8 mouse cellular contexts compared by ENCODE assay signal in the genomic region with DNA sequence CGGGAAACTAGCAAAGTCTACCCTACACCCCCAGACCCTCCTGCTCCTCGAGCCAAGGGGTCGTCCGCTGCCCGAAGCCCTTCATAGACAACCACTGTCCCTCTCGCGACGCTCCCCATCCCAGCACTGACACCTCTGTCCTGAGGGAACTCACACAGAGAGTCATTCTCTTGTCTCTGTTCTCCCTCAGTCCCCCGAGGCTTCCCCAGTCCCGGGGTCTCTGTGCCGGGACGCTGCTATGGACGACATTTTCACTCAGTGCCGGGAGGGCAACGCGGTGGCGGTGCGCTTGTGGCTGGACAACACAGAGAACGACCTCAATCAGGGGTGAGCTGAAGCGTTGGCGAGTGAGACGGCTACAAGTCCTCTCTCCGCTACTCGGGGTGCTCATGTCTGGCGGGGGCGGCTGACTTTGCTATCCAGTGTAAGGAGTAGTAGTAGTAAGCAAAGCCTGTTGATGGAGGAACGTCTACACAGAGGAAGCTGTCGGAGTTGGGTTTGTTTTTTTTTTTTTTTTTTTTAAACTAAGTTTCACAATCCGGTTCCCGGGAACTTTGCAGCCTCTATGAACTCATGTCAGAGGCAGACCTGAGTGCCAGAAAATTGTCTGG. TPM values are rescaled to one million over a fixed set of nuclear protein-coding genes. Genes with fewer than 3 reads are reported as not detected.
DNase-seq lines count a peak whose midpoint lies in the region; ATAC-seq and TF ChIP-seq lines count a peak whose summit lies in the region.

A gene (minus strand): TSS at position 475 of the 611 bp plus-strand sequence.

- H3K27me3 ChIP-seq in hindbrain, embryonic 16.5 days (replicated peaks; ENCODE audit: control insufficient read depth, insufficient read depth, low read length), result no peaks in the 10 kb centered on the region
- no peaks in the 10 kb centered on the region for H3K27me3 ChIP-seq in limb, embryonic 10.5 days (ENCODE audit: low read depth, poor library complexity, severe bottlenecking)
- H3K27me3 ChIP-seq in stomach, postnatal 0 days (ENCODE audit: control insufficient read depth, insufficient read depth, low read length), result no peaks in the 10 kb centered on the region

- no peak for TF ChIP-seq CTCF in bone marrow, adult 2 months (IDR thresholded peaks at IDR 0.05; ENCODE audit: control insufficient read depth, insufficient read depth, low read length)
- TF ChIP-seq CTCF in stomach, postnatal 0 days (IDR thresholded peaks at IDR 0.05; ENCODE audit: low read depth), result no peak

- H3K36me3 ChIP-seq in hindbrain, embryonic 16.5 days (ENCODE audit: control insufficient read depth, insufficient read depth, low read length), result peaks cover 33% of the 10 kb centered on the region
- H3K36me3 ChIP-seq in limb, embryonic 10.5 days, result peaks cover 55% of the 10 kb centered on the region
- peaks cover 21% of the 10 kb centered on the region for H3K36me3 ChIP-seq in stomach, postnatal 0 days (ENCODE audit: control insufficient read depth, insufficient read depth, low read length)

- no peaks in the 10 kb centered on the region; the same call in 1 of the 2 replicates for H3K4me1 ChIP-seq in bone marrow, adult 2 months (ENCODE audit: control insufficient read depth, insufficient read depth, low read length)
- peaks cover 17% of the 10 kb centered on the region for H3K4me1 ChIP-seq in hindbrain, embryonic 16.5 days (ENCODE audit: control insufficient read depth, insufficient read depth, low read depth, low read length)
- peaks cover 33% of the 10 kb centered on the region for H3K4me1 ChIP-seq in limb, embryonic 10.5 days
- no peaks in the 10 kb centered on the region for H3K4me1 ChIP-seq in stomach, postnatal 0 days (replicated peaks; ENCODE audit: control insufficient read depth, insufficient read depth)

- peak; percentile 42 for DNase-seq in layer of hippocampus, adult 11-12 months (ENCODE audit: low spot score)
- no peak for DNase-seq in layer of hippocampus, adult 9-10 months (ENCODE audit: low spot score)
- peak in 1 of 2 experiments; percentile 23 for DNase-seq in gastrocnemius, adult 8-10 months (ENCODE audit: low spot score in 2 of 2)
- peak; percentile 66 for DNase-seq in limb, embryonic 10.5 days (ENCODE audit: low spot score)
- DNase-seq in mesoderm, embryonic 11.5 days (ENCODE audit: low read depth, low spot score), result peak; percentile 54
- DNase-seq in stomach, postnatal 0 days (ENCODE audit: low spot score), result peak; percentile 47

- peak; percentile 49; the same call in 1 of the 2 replicates for TF ChIP-seq POLR2A in bone marrow, adult 2 months (IDR thresholded peaks at IDR 0.05; ENCODE audit: borderline replicate concordance, control insufficient read depth, low read depth, low read length)

- under 1% methylated on average over 30 of the region's 30 CpGs for WGBS in bone marrow, adult 2 months
- WGBS in hindbrain, embryonic 16.5 days, result under 1% methylated on average over 30 of the region's 30 CpGs
- under 1% methylated on average over 30 of the region's 30 CpGs for WGBS in limb, embryonic 10.5 days
- WGBS in stomach, postnatal 0 days, result under 1% methylated on average over 30 of the region's 30 CpGs

- TF ChIP-seq EP300 in stomach, postnatal 0 days (optimal IDR thresholded peaks at IDR 0.05), result no peak

- peak within 1 kb of the TSS; percentile 75 for H3K27ac ChIP-seq in bone marrow, adult 2 months (ENCODE audit: control insufficient read depth, insufficient read depth, low read depth, low read length, poor library complexity)
- peak within 1 kb of the TSS; percentile 81 for H3K27ac ChIP-seq in hindbrain, embryonic 16.5 days (ENCODE audit: low read depth, low read length)
- H3K27ac ChIP-seq in limb, embryonic 10.5 days, result peak within 1 kb of the TSS; percentile 94
- peak within 1 kb of the TSS; percentile 95 for H3K27ac ChIP-seq in stomach, postnatal 0 days (replicated peaks)

- peak within 1 kb of the TSS; percentile 90 for H3K9ac ChIP-seq in hindbrain, embryonic 16.5 days (ENCODE audit: low read depth, low read length)
- peak within 1 kb of the TSS; percentile 96 for H3K9ac ChIP-seq in stomach, postnatal 0 days (ENCODE audit: low read length)

- H3K4me3 ChIP-seq in bone marrow, adult 2 months (replicated peaks; ENCODE audit: control insufficient read depth, low read depth, low read length), result peak within 1 kb of the TSS; percentile 96
- H3K4me3 ChIP-seq in hindbrain, embryonic 16.5 days (ENCODE audit: low read length), result peak within 1 kb of the TSS; percentile 76
- peak within 1 kb of the TSS; percentile 74 for H3K4me3 ChIP-seq in limb, embryonic 10.5 days
- H3K4me3 ChIP-seq in stomach, postnatal 0 days (ENCODE audit: low read depth, low read length), result peak within 1 kb of the TSS; percentile 94

- ATAC-seq in hindbrain, embryonic 16.5 days, result peak; percentile 1; the same call in 1 of the 2 replicates
- no peak for ATAC-seq in stomach, postnatal 0 days (ENCODE audit: low FRiP score, low TSS enrichment)

- peak within 1 kb of the TSS; percentile 95 for H3K4me2 ChIP-seq in hindbrain, embryonic 16.5 days (ENCODE audit: low read length)
- peak within 1 kb of the TSS; percentile 84 for H3K4me2 ChIP-seq in stomach, postnatal 0 days (replicated peaks; ENCODE audit: low read depth)

- no peaks in the 10 kb centered on the region for H3K9me3 ChIP-seq in hindbrain, embryonic 16.5 days (ENCODE audit: control insufficient read depth, low read length)
- H3K9me3 ChIP-seq in limb, embryonic 10.5 days (replicated peaks), result no peaks in the 10 kb centered on the region
- H3K9me3 ChIP-seq in stomach, postnatal 0 days (ENCODE audit: control insufficient read depth, low read length), result no peaks in the 10 kb centered on the region

RNA-seq across cellular contexts. Expression of the gene that starts here (rescaled TPM):
- 19.1 and 26.7 TPM in 2 replicates for polyA plus RNA-seq in bone marrow, adult 2 months (2011; ENCODE audit: insufficient read depth, insufficient read length, low replicate concordance, missing spikeins)
- 10 to 100 TPM; 10.5 to 15.6 (median 13.4) TPM for total RNA-seq in gastrocnemius, adult 8-10 months (2022)
- polyA plus RNA-seq in hindbrain, embryonic 16.5 days (2015; fragmentation: Nextera tagmentation; extraction: Ambion mirVana), result 26.3 and 26.4 TPM in 2 replicates
- polyA plus RNA-seq in limb, embryonic 10.5 days (2016; fragmentation: Nextera tagmentation; extraction: Ambion mirVana), result 44.1 and 54.1 TPM in 2 replicates
- 16.6 and 21.3 TPM in 2 replicates for polyA plus RNA-seq in stomach, postnatal 0 days (2015; fragmentation: Nextera tagmentation; extraction: Ambion mirVana)
